Mouse (Mus musculus): ENCODE data around the gene Gabrg1. TPM values are rescaled to one million over a fixed set of nuclear protein-coding genes. Genes with fewer than 3 reads are reported as not detected.

Gene Gabrg1
- total RNA-seq (2023), result not detected

DNA sequence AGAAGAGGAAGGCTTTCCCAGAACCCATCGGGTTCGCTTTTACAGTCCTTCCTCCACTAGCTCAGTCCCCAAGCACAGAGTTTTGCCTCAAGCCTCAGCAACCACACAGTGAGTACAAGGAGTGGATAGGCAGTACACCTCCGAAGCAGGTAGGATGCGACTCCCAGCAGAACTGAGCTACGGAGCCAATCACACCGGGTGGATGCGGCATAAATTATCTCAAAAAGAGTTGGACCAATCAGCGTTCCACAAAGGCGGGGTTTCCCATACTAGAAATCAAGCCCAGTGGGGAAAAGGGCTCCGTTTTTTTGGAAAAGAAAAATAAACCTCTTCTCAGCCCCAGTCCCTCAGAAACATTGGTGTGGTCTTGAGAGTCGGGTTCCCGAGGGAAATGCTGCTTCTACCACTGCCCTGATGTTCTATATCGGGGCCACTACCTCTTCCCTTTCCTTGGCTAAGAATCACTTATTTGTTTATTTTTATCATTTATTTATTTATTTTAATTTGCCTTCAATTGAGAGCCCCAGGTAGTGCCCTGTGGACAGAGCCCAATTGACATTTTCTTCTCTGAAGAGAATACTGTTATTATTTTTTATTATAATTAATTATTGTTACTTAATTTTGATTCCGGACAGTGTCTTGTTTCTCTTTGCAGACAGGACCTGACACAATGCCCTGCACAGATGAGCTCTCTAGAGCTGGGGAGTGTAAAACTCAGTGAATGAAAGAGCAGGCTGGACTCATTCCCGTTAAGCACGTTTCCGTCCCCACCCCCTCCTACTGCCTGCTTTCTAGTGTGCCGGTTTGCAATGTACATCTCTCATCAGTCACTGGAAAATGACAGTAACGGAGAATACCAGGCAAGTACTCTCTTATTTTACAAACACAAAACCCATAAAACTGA is at the start of gene Gabrg1:
Gene Gabrg1, minus strand, starts transcription at position 426 of the 904 bp plus-strand sequence.

